Mouse (Mus musculus): ENCODE data around the gene Hyal2. TPM values are rescaled to one million over a fixed set of nuclear protein-coding genes. Genes with fewer than 3 reads are reported as not detected.

Gene Hyal2
- polyA plus RNA-seq, 1 experiment = not detected

DNA sequence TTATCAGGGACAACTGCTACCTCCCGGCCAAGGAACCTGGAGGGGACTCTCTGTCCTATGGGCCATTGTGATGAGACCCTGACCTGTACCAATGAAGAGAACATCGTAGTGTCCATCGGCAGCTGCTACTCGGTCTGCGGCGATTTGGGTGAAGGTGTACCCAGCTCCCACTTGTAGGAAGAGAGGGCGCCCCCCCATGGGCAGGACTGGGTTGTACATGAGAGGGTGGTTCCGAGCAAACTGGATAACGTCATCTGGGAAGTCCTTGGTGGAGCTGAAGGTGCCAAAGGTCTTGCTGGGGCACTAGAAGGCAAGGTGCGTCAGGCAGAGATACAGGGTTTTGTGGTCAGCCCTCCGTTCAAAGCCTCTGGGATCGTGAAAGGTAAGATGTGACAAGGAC is 33.0 kb downstream of the Hyal2 start:
- no peak for TF ChIP-seq POLR2A (IDR thresholded peaks at IDR 0.05; ENCODE audit: insufficient read depth, low read depth, low read length)
- TF ChIP-seq CTCF (IDR thresholded peaks at IDR 0.05; ENCODE audit: insufficient read depth, low read depth, low read length) = no peak
- Histone ChIP-seq H3K27ac (ENCODE audit: insufficient read depth, low read depth, low read length) (no peak overlapping the region), H3K4me3 (ENCODE audit: insufficient read depth, low read depth, low read length) (no peak overlapping the region), H3K4me1 (ENCODE audit: control insufficient read depth, insufficient read depth, low read length) (peaks cover 5% of the 10 kb centered on the region; the same call in 1 of the 2 replicates)
- WGBS = 78% methylated on average over 12 of the region's 12 CpGs

DNA sequence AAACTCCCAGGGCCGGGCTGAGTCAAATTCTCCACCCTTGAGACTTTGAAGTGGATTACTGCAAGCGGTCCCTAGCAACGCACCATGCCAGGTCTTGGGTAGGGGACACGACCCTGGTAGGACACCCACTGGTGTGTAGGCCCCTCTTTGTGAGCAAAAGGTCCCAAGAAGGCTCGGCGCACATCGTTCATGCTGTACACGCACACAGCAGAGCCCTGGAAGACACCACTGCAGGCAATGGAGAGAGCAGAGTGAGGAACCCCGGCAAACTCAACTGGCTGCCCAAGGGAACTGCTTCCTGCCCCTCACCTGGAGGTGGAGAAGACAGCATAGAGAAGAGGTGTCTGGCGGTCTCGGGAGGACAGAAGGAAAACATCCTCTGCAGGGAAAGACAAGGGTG is 33.5 kb downstream of the Hyal2 start:
- no peak overlapping the region for H3K4me3 ChIP-seq (ENCODE audit: insufficient read depth, low read depth, low read length)
- WGBS = 86% methylated on average over 11 of the region's 11 CpGs
- peaks cover 5% of the 10 kb centered on the region; the same call in 1 of the 2 replicates for H3K4me1 ChIP-seq (ENCODE audit: control insufficient read depth, insufficient read depth, low read length)
- H3K27ac ChIP-seq (ENCODE audit: insufficient read depth, low read depth, low read length) = no peak overlapping the region
- no peak for TF ChIP-seq CTCF (IDR thresholded peaks at IDR 0.05; ENCODE audit: insufficient read depth, low read depth, low read length)

DNA sequence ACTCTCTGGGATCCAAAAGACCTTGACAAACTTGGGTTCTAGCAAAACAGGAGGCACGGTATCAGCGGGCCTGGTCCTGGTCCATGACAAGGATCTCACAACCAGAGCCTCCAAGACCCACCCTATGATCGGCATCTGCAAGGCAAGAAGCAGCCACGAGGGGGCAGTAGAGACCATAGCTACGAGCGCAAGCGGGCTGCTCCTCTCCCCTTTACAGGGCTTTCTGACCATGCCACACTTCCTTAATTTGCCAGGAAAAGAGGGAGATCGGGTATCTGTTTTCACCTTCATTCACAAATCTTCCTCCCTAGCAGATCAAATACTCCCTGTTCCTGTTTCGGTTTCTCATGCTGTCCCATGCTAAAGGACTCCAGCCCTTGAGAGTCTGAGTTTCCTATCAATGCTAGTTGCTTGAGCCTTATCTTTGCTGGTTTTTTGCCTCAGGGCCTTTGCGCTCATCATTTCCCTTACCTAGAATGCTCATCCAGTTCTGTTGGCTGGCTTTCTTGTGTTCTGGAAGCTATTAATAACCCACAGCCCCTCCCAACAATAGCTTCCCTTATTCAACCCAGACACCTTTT is 34.4 kb downstream of the Hyal2 start:
- 7% methylated on average over 10 of the region's 10 CpGs for WGBS
- Histone ChIP-seq H3K4me1 (ENCODE audit: control insufficient read depth, insufficient read depth, low read length) (peaks cover 5% of the 10 kb centered on the region; the same call in 1 of the 2 replicates), H3K27ac (ENCODE audit: insufficient read depth, low read depth, low read length) (no peak overlapping the region), H3K4me3 (ENCODE audit: insufficient read depth, low read depth, low read length) (no peak overlapping the region)
- no peak for TF ChIP-seq POLR2A (IDR thresholded peaks at IDR 0.05; ENCODE audit: insufficient read depth, low read depth, low read length)
- peak; percentile 94 for TF ChIP-seq CTCF (IDR thresholded peaks at IDR 0.05; ENCODE audit: insufficient read depth, low read depth, low read length)

DNA sequence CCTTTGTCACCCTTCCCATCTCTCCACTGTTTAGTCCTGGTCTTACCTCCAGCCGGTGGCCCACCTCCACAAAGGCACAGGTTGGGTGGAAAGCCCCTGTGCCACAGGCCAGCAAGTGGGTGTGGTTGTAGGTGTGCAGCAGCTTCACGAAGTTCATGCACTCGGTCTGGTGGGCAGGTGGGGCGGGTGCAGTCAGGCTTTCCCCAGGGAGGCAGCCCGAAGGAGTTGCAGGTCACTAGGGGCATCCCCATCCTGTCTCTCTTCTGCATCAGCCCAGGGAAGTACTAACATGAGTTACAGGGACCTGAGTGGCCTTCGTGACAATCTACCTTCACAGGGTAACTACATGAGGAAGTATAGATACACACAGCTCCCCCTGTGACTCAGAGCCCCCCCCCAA is 35.5 kb downstream of the Hyal2 start:
- WGBS = 87% methylated on average over 6 of the region's 6 CpGs
- Histone ChIP-seq H3K27ac (ENCODE audit: insufficient read depth, low read depth, low read length) (no peak overlapping the region), H3K4me3 (ENCODE audit: insufficient read depth, low read depth, low read length) (no peak overlapping the region), H3K4me1 (ENCODE audit: control insufficient read depth, insufficient read depth, low read length) (peaks cover 5% of the 10 kb centered on the region; the same call in 1 of the 2 replicates)
- no peak for TF ChIP-seq POLR2A (IDR thresholded peaks at IDR 0.05; ENCODE audit: insufficient read depth, low read depth, low read length)

DNA sequence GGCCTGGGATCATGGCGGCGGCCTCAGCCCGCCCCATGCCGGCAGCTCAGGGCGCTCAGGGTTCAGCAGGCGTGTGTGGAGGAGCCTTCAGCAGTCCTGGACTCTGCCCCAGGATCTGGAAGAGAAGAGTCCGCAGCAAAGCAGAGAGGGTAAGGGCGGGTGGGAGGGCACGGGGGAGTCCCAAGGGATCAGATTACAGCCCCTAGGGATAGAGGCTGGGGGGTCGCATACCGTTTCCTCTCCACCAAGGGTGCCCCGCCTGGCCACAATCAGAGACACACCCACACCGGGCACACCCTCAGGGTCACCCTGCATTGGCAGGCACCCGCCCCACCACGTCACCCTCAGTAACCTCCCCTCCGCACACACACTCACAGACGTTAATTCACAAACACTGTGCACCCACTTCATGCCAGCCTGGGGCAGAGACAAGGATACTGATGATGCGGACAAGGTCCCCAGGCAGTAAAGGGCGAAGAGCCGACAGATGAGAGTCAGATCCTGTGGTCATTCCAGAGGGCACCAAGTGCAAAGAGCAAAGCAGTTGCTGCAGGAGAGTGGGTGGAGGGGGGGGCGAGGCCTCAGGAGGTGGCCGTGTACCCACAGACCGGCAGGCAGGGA is 37.4 kb downstream of the Hyal2 start:
- 67% methylated on average over 23 of the region's 23 CpGs for WGBS
- Histone ChIP-seq H3K27ac (ENCODE audit: insufficient read depth, low read depth, low read length) (no peak overlapping the region), H3K4me1 (ENCODE audit: control insufficient read depth, insufficient read depth, low read length) (peaks cover 2% of the 10 kb centered on the region; the same call in 1 of the 2 replicates), H3K4me3 (ENCODE audit: insufficient read depth, low read depth, low read length) (no peak overlapping the region)
- TF ChIP-seq CTCF (IDR thresholded peaks at IDR 0.05; ENCODE audit: insufficient read depth, low read depth, low read length) (no peak), POLR2A (IDR thresholded peaks at IDR 0.05; ENCODE audit: insufficient read depth, low read depth, low read length) (no peak)

DNA sequence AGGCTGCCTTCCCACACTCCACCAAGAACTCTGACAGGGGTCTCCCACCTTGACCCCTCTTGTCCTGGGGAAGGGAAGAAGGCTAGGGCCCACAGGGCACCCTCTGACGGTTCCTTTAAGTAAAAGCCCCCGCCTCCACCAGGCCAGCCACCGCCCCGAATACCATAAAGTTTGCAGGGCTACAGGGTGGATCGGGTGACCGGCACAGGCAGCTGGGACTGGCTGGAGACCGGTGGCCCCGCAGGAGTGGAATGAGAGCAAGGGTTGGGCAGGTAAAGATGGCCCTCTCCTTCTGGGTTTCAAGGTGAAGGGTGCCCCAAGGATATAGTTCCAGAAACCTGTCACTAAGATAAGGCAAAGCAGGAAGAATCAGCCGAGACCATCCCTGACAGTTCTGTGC is 38.8 kb downstream of the Hyal2 start:
- Histone ChIP-seq H3K4me3 (ENCODE audit: insufficient read depth, low read depth, low read length) (no peak overlapping the region), H3K27ac (ENCODE audit: insufficient read depth, low read depth, low read length) (no peak overlapping the region), H3K4me1 (ENCODE audit: control insufficient read depth, insufficient read depth, low read length) (peaks cover 7% of the 10 kb centered on the region)
- WGBS = 64% methylated on average over 9 of the region's 9 CpGs
- TF ChIP-seq POLR2A (IDR thresholded peaks at IDR 0.05; ENCODE audit: insufficient read depth, low read depth, low read length) = no peak
- no peak for TF ChIP-seq CTCF (IDR thresholded peaks at IDR 0.05; ENCODE audit: insufficient read depth, low read depth, low read length)

DNA sequence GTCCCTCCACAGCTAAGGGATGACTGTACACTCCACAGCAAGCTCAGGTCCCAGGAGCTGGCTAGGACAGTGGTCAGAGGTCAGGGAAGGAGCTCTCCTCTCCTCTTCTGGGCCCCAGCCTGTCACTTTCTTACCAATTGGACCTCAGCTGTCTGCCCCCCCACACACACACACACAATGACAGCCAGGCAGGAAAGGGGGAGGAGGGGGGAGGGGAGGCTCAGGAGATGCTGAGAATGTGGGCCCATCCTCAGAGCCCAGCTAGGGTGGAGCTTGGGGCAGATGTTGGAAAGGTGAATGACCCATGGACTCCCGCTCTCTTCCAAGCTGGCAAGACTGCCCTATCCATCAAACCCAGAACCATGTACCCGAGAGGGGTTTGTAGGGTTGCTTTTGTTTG is 39.3 kb downstream of the Hyal2 start:
- peaks cover 9% of the 10 kb centered on the region for H3K4me1 ChIP-seq (ENCODE audit: control insufficient read depth, insufficient read depth, low read length)
- no peak overlapping the region for H3K4me3 ChIP-seq (ENCODE audit: insufficient read depth, low read depth, low read length)
- no peak overlapping the region for H3K27ac ChIP-seq (ENCODE audit: insufficient read depth, low read depth, low read length)
- TF ChIP-seq POLR2A (IDR thresholded peaks at IDR 0.05; ENCODE audit: insufficient read depth, low read depth, low read length) (no peak), CTCF (IDR thresholded peaks at IDR 0.05; ENCODE audit: insufficient read depth, low read depth, low read length) (no peak)
- 90% methylated on average over 2 of the region's 2 CpGs for WGBS

DNA sequence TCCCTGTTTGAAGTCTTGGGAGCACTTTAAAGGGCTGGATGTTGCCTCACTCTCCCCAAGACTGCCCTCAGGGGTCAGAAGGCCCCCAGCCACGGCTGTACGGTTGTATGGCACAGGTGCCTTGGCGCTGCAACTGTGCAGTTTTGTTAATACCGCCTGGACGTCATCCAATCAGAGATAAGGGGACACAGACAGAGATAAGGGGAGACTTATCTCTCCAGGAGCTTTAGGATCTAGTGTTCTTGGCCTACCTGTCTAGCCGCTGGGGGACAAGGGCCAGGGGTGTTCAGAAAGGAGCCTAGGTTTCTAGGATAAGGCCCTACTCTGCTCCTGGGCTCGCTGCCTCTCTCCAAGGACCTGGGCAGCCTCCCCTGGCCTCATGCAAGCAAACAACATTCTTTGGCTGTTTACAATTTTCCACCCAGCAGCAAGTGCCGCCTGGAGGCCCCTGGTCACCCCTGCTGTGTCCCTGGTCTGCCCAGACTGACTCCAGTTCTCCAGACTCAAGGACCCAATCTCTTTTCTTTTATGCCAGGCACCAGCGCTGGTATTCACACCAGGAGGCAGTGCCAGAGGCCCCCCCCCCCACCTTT is 40.0 kb downstream of the Hyal2 start:
- H3K27ac ChIP-seq (ENCODE audit: insufficient read depth, low read depth, low read length) = no peak overlapping the region
- peaks cover 13% of the 10 kb centered on the region for H3K4me1 ChIP-seq (ENCODE audit: control insufficient read depth, insufficient read depth, low read length)
- WGBS = 66% methylated on average over 9 of the region's 9 CpGs
- TF ChIP-seq CTCF (IDR thresholded peaks at IDR 0.05; ENCODE audit: insufficient read depth, low read depth, low read length) = no peak
- no peak for TF ChIP-seq POLR2A (IDR thresholded peaks at IDR 0.05; ENCODE audit: insufficient read depth, low read depth, low read length)
- no peak overlapping the region for H3K4me3 ChIP-seq (ENCODE audit: insufficient read depth, low read depth, low read length)

DNA sequence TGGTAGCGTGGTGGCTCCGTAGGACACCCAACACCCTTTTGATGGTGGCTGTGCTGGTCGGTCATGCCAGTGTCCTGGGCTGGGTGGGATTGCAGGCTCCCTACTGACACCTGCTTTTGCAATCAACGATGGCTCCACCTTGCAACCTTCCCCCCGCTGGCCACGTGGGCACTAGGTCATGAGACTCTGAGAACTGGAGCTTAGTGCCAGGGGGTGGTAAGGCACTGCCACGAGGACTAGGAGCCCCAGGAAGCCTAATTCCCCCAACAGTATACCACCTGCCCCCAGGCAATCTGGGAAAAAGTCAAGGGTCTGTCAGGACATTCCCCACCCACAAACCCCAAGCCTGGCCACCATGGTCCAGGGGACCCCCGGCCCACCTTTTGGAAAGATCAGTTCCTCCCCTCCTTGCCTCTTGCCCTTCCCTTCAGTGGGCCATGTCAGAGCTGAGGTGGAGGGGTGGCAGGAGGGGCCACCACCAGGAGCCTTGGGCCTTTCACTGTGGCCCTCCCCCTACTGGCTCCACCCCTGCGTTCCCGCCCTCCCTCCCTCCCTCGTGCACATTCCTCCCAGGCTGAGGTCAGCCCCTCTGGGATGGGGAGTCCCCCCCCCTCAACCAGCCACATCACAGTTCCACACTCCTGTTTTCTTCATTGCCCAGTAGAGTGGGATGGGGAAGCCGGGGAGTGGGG is 41.1 kb downstream of the Hyal2 start, which contains the start of gene Sema3b:
Sema3b (minus strand) TSS at position 489 of the 692 bp plus-strand sequence.
- Histone ChIP-seq H3K4me3 (ENCODE audit: insufficient read depth, low read depth, low read length) (no peak within 1 kb of the TSS), H3K4me1 (ENCODE audit: control insufficient read depth, insufficient read depth, low read length) (peaks cover 15% of the 10 kb centered on the region), H3K27ac (ENCODE audit: insufficient read depth, low read depth, low read length) (no peak within 1 kb of the TSS)
- TF ChIP-seq CTCF (IDR thresholded peaks at IDR 0.05; ENCODE audit: insufficient read depth, low read depth, low read length) (no peak), POLR2A (IDR thresholded peaks at IDR 0.05; ENCODE audit: insufficient read depth, low read depth, low read length) (no peak)
- 45% methylated on average over 12 of the region's 12 CpGs for WGBS

Data from olfactory bulb, adult 2 months (tissue).